Mouse (Mus musculus) spleen, adult 10 weeks (tissue): Measurements from ENCODE around the gene Defb10. TPM values are rescaled to one million over a fixed set of nuclear protein-coding genes. Genes with fewer than 3 reads are reported as not detected.

Experiments used
- polyA plus RNA-seq: library from polyadenylated mRNA; stranded (reverse); fragments of 350-450 nt; fragmentation: Illumina TruSeq; extraction: RNeasy Lipid Tissue Mini Kit (QIAGEN cat#74804); gene quantifications from one replicate; pipeline ENCODE4 v1.2.3, GENCODE M21; 2015; ENCODE audit warnings: low replicate concordance; ENCODE audit not compliant: insufficient read depth

Defb10 gene
- polyA plus RNA-seq, result not detected

DNA sequence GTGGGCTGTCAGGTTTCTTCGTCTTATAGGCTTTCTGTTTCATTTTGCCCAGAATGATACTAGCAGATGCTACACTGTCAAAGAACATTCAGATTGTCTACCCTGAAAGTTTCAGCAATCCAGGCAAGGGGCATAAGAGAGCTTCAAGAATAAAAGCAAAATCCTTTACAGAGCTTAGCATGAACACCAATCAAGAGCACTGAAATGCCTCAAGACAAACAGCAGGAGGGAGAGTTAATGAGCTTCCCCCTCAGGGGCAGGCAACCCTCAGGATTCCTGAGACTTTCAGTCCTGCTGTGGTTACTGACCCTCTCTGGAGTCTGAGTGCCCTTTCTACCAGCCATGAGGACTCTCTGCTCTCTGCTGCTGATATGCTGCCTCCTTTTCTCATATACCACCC is at the start of gene Defb10:
Gene Defb10 (plus strand): TSS at position 316 of the 400 bp plus-strand sequence.

DNA sequence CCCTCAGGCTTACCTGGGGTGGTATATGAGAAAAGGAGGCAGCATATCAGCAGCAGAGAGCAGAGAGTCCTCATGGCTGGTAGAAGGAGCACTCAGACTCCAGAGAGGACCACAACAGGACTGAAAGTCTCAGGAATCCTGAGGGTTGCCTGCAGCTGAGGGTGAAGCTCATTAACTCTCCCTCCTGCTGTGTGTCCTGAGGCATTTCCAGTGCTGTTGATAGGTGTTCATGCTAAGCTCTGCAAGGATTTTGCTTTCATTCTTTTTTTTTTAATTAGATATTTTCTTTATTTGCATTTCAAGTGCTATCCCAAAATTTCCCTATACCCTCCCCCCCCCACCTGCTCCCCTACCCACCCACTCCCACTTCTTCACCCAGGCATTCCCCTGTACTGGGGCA is 26.6 kb downstream of the Defb10 start, which contains the start of gene Defb9:
Gene Defb9 (minus strand): TSS at position 101 of the 400 bp plus-strand sequence.

DNA sequence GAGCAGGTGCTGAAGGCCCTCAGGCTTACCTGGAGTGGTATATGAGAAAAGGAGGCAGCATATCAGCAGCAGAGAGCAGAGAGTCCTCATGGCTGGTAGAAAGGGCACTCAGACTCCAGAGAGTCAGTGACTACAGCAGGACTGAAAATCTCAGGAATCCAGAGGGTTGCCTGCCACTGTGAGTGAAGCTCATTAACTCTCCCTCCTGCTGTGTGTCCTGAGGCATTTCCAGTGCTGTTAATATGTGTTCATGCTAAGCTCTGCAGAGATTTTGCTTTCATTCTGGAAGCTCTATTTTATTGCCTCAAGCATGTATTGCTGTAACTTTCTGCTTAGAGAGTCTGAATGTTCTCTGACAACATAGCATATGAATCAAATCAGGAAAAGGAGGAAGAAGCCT is 47.6 kb downstream of the Defb10 start, which contains the start of gene Defb11:
Gene Defb11 (minus strand): TSS at position 123 of the 400 bp plus-strand sequence.

Other genes with a start within 250 kb of the Defb10 start
- not detected for gene Defa26, start 240.7 kb upstream of the Defb10 start, polyA plus RNA-seq
- not detected for gene Defa17, start 203.1 kb upstream of the Defb10 start, polyA plus RNA-seq
- not detected for gene Defa34, start 193.1 kb upstream of the Defb10 start, polyA plus RNA-seq
- not detected for gene AY761184, start 155.3 kb upstream of the Defb10 start, polyA plus RNA-seq
- not detected for gene Defa24, start 124.4 kb upstream of the Defb10 start, polyA plus RNA-seq
- not detected for gene Defb50, start 35.4 kb upstream of the Defb10 start, polyA plus RNA-seq
- not detected for gene Defb2, start 19.0 kb upstream of the Defb10 start, polyA plus RNA-seq
- not detected for gene Defb9, start 26.5 kb downstream of the Defb10 start, polyA plus RNA-seq
- not detected for gene Defb11, start 47.5 kb downstream of the Defb10 start, polyA plus RNA-seq
- gene Defb15, start 73.8 kb downstream of the Defb10 start, polyA plus RNA-seq, result not detected
- not detected for gene Defb35, start 79.5 kb downstream of the Defb10 start, polyA plus RNA-seq
- not detected for gene Defb13, start 87.9 kb downstream of the Defb10 start, polyA plus RNA-seq
- gene Fam90a1a, start 99.8 kb downstream of the Defb10 start, polyA plus RNA-seq, result not detected
- not detected for gene Ccdc70, start 110.9 kb downstream of the Defb10 start, polyA plus RNA-seq
- 0.51 TPM for gene Atp7b, start 201.4 kb downstream of the Defb10 start, polyA plus RNA-seq
- 17.3 TPM for gene Alg11, start 201.8 kb downstream of the Defb10 start, polyA plus RNA-seq